In genomic region chr1:72609887-72610877, GRCm38 (mm10) we compare ENCODE assay signal across 13 mouse cellular contexts. TPM values are rescaled to one million over a fixed set of nuclear protein-coding genes. Genes with fewer than 3 reads are reported as not detected.
A peak's percentile ranks its signal among the peaks of the same experiment; 100 is the strongest.
DNase-seq lines count a peak whose midpoint lies in the region; ATAC-seq and TF ChIP-seq lines count a peak whose summit lies in the region.
"Had no signal": no experiment of that assay in that cellular context is flagged by ENCODE, and none has a peak within 500 bp of the region (broad histone marks: within the 10 kb centered on the region; RNA-seq: fewer than 3 reads in every experiment).

No protein-coding gene starts in this region.

- H3K4me2 ChIP-seq in kidney, embryonic 16.5 days (replicated peaks; ENCODE audit: low read depth, low read length), result no peak overlapping the region
- no peak overlapping the region for H3K4me2 ChIP-seq in forebrain, postnatal 0 days (ENCODE audit: low read depth)

- no peaks in the 10 kb centered on the region for H3K4me1 ChIP-seq in kidney, embryonic 16.5 days (ENCODE audit: insufficient read depth, low read length)
- no peaks in the 10 kb centered on the region for H3K4me1 ChIP-seq in forebrain, postnatal 0 days (ENCODE audit: insufficient read depth)

- H3K27ac ChIP-seq in kidney, embryonic 16.5 days (ENCODE audit: low read length), result no peak overlapping the region
- no peak overlapping the region for H3K27ac ChIP-seq in forebrain, postnatal 0 days (ENCODE audit: low read depth, low read length)

- H3K27me3 ChIP-seq in kidney, embryonic 16.5 days (ENCODE audit: insufficient read depth, low read length), result no peaks in the 10 kb centered on the region
- no peaks in the 10 kb centered on the region for H3K27me3 ChIP-seq in forebrain, postnatal 0 days (ENCODE audit: insufficient read depth, low read length)

- H3K9ac ChIP-seq in kidney, embryonic 16.5 days (replicated peaks; ENCODE audit: low read length), result no peak overlapping the region
- H3K9ac ChIP-seq in forebrain, postnatal 0 days, result no peak overlapping the region

- 89% methylated on average over 23 of the region's 23 CpGs for WGBS in kidney, embryonic 16.5 days
- WGBS in forebrain, postnatal 0 days, result 89% methylated on average over 23 of the region's 23 CpGs

- no peak for TF ChIP-seq CTCF in forebrain, postnatal 0 days (IDR thresholded peaks at IDR 0.05; ENCODE audit: low read depth)

- no peak for ATAC-seq in kidney, embryonic 16.5 days (ENCODE audit: low FRiP score, low TSS enrichment)
- ATAC-seq in forebrain, postnatal 0 days, result no peak

- no peaks in the 10 kb centered on the region for H3K9me3 ChIP-seq in kidney, embryonic 16.5 days (ENCODE audit: low read length)
- H3K9me3 ChIP-seq in forebrain, postnatal 0 days (ENCODE audit: low read length), result no peaks in the 10 kb centered on the region

- no peak overlapping the region for H3K4me3 ChIP-seq in kidney, embryonic 16.5 days (ENCODE audit: low read length)
- H3K4me3 ChIP-seq in forebrain, postnatal 0 days (ENCODE audit: low read depth, low read length), result no peak overlapping the region

- peak; percentile 71 for DNase-seq in kidney, adult 11 months
- peak; percentile 9 for DNase-seq in 416B (ENCODE audit: low read depth)
- peak; percentile 34 for DNase-seq in brain, adult 2 months (ENCODE audit: low read depth, low spot score)
- peak; percentile 35 for DNase-seq in kidney, postnatal 10 days
- no peak for DNase-seq in forebrain, postnatal 0 days
- no peak for DNase-seq in B cell, adult 2 months
- no peak for DNase-seq in gastrocnemius, postnatal 25 days
- DNase-seq: adrenal gland, adult 8-10 months; cerebellum, adult 2 months; gastrocnemius, postnatal 14 days; spleen, adult 18-20 months; thymus, postnatal 36 days had no signal

- peaks cover 46% of the 10 kb centered on the region for H3K36me3 ChIP-seq in kidney, embryonic 16.5 days (ENCODE audit: insufficient read depth, low read length)
- peaks cover 72% of the 10 kb centered on the region for H3K36me3 ChIP-seq in forebrain, postnatal 0 days (ENCODE audit: insufficient read depth)

RNA-seq across cellular contexts. Expression of gene Smarcal1, which starts 27.1 kb away (rescaled TPM):
- polyA plus RNA-seq in kidney, embryonic 16.5 days (2015; fragmentation: Nextera tagmentation; extraction: Ambion mirVana), result 26.2 and 27.5 TPM in 2 replicates
- total RNA-seq in forebrain, postnatal 0 days (2014; rRNA removed), result 40.9 and 43.7 TPM in 2 replicates
- polyA plus RNA-seq in forebrain, postnatal 0 days (2015; fragmentation: Nextera tagmentation; extraction: Ambion mirVana), result 16.2 and 19.0 TPM in 2 replicates
- total RNA-seq in gastrocnemius, postnatal 25 days (2021), result 10 to 100 TPM; 16.4 to 17.1 TPM

Comparison
In these comparisons a context has a peak if more than half of its experiments do, and no peak if none do; other contexts are left out.
1. DNase-seq: peak in kidney, adult 11 months (single experiment), 416B (single experiment), brain, adult 2 months (single experiment) and kidney, postnatal 10 days (single experiment); none in forebrain, postnatal 0 days (single experiment), B cell, adult 2 months (0 of 2) and gastrocnemius, postnatal 25 days (single experiment).